Mouse (Mus musculus): ENCODE data around the gene Olfr381. TPM values are rescaled to one million over a fixed set of nuclear protein-coding genes. Genes with fewer than 3 reads are reported as not detected.
"Not testable (repeated sequence)": the region's sequence is repeated elsewhere in the genome, so short reads cannot be mapped to it uniquely, and the experiment has no call there.

The Olfr381 gene
- total RNA-seq (2018; cell fraction: chromatin; rRNA removed), result not detected
- total RNA-seq (2018; cell fraction: cytosol; rRNA removed), result not detected
- total RNA-seq (2018; cell fraction: nucleus; rRNA removed), result not detected
- not detected in 3 replicates for polyA plus RNA-seq (2018)

GRCm38 (mm10) chr11:73491503-73491902 is at the start of gene Olfr381:
Olfr381 (minus strand) TSS chr11:73491603.
- Histone ChIP-seq H3K79me2 (ENCODE audit: inconsistent target) (no peaks in the 10 kb centered on the region), H3K36me3 (ENCODE audit: inconsistent target) (no peaks in the 10 kb centered on the region), H3K4me3 (ENCODE audit: inconsistent target) (no peak within 1 kb of the TSS), H3K27ac (no peak within 1 kb of the TSS)

DNA sequence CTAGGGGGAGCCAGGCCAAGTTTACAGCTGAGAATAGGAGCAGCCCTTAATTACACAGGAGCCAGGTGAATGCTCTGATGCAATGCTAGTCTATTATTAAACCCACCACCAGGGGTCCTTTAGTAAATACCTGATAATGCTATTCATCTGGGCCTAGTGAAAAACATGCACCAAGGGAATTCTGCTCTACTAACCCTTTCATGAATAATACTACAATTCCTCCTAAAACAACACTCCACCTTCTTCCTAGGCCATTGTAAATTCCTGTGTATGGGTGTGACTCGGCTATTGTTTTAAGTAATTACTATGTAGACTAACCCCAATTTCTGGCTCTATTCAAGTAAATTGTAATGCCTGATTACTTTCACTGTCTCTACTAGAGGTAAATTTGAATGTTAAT is 37.6 kb upstream of the Olfr381 start:
- WGBS (ENCODE audit: missing documents), result 92% methylated on average over 1 of the region's 1 CpGs
- H3K79me2 ChIP-seq (ENCODE audit: inconsistent target); H3K36me3 ChIP-seq (ENCODE audit: inconsistent target); H3K4me3 ChIP-seq (ENCODE audit: inconsistent target); H3K27ac ChIP-seq: not testable (repeated sequence)

- Histone ChIP-seq H3K4me3 (ENCODE audit: inconsistent target) (no peak within 1 kb of the TSS), H3K27ac (no peak within 1 kb of the TSS), H3K79me2 (ENCODE audit: inconsistent target) (no peaks in the 10 kb centered on the region), H3K36me3 (ENCODE audit: inconsistent target) (no peaks in the 10 kb centered on the region)
Observed at GRCm38 (mm10) chr11:73517097-73517496, 25.7 kb upstream of the Olfr381 start, which contains the start of gene Olfr382. Olfr382 (minus strand) TSS chr11:73517197.

GRCm38 (mm10) chr11:73457408-73457807 is 34.0 kb downstream of the Olfr381 start, which contains the start of gene Olfr380:
Olfr380 (minus strand) TSS chr11:73457508.
- no CpG with 5 or more reads among the region's 1 CpGs for WGBS (ENCODE audit: missing documents)
- no peaks in the 10 kb centered on the region for H3K79me2 ChIP-seq (ENCODE audit: inconsistent target)
- no peak within 1 kb of the TSS for H3K4me3 ChIP-seq (ENCODE audit: inconsistent target)
- no peak within 1 kb of the TSS for H3K27ac ChIP-seq
- no peaks in the 10 kb centered on the region for H3K36me3 ChIP-seq (ENCODE audit: inconsistent target)

Other genes starting within 250 kb of the Olfr381 start
- gene Trpv3, start 224.2 kb downstream of the Olfr381 start, polyA plus RNA-seq (2018), result not detected in 3 replicates
- gene Aspa, start 162.0 kb downstream of the Olfr381 start, polyA plus RNA-seq (2018), result 0.83 to 3.9 TPM (median 1.8 TPM) in 3 replicates
- not detected in 3 replicates for gene Gm49340, start 161.9 kb downstream of the Olfr381 start, polyA plus RNA-seq (2018)
- not detected in 3 replicates for gene Spata22, start 161.9 kb downstream of the Olfr381 start, polyA plus RNA-seq (2018)
- not detected in 3 replicates for gene Olfr20, start 140.8 kb downstream of the Olfr381 start, polyA plus RNA-seq (2018)
- not detected in 3 replicates for gene Olfr376, start 120.4 kb downstream of the Olfr381 start, polyA plus RNA-seq (2018)
- not detected in 3 replicates for gene Olfr1, start 92.0 kb downstream of the Olfr381 start, polyA plus RNA-seq (2018)
- gene Olfr378, start 63.1 kb downstream of the Olfr381 start, polyA plus RNA-seq (2018), result not detected in 3 replicates
- gene Olfr380, start 34.1 kb downstream of the Olfr381 start, polyA plus RNA-seq (2018), result not detected in 3 replicates
- gene Olfr382, start 25.6 kb upstream of the Olfr381 start, polyA plus RNA-seq (2018), result not detected in 3 replicates
- gene Olfr385, start 101.4 kb upstream of the Olfr381 start, polyA plus RNA-seq (2018), result not detected in 3 replicates
- not detected in 3 replicates for gene Olfr384, start 107.0 kb upstream of the Olfr381 start, polyA plus RNA-seq (2018)
- gene Zfp735, start 197.2 kb upstream of the Olfr381 start, polyA plus RNA-seq (2018), result not detected in 3 replicates